Mouse (Mus musculus) thymus, adult 2 months (tissue): ENCODE measurements around the gene Tap1.
A peak's percentile ranks its signal among the peaks of the same experiment; 100 is the strongest.

Source experiments
- CTCF ChIP-seq: fragments of 200-500 bp; IDR thresholded peaks from 2 replicates; pipeline ENCODE4 v1.5.1; 2012; ENCODE audit warnings: mild to moderate bottlenecking, control low read depth, low read length, moderate library complexity, borderline replicate concordance; ENCODE audit not compliant: control insufficient read depth, poor library complexity, insufficient read depth; ENCODE audit errors: extremely low read depth
- POLR2A ChIP-seq: fragments of 200-500 bp; IDR thresholded peaks from 2 replicates; pipeline ENCODE4 v1.6.1; 2012; ENCODE audit warnings: mild to moderate bottlenecking, low read length, control low read depth, moderate library complexity; ENCODE audit not compliant: control insufficient read depth, poor library complexity, insufficient read depth; ENCODE audit errors: extremely low read depth

- TF ChIP-seq CTCF (peak; percentile 37; the same call in 1 of the 2 replicates), POLR2A (peak; percentile 75; the same call in 1 of the 2 replicates)
These were observed 10.7 kb downstream of the Tap1 start for GRCm38 (mm10) chr17:34197904-34198520.
